Mouse (Mus musculus) limb, embryonic 14.5 days (tissue): ENCODE results near the gene Aicda. TPM values are rescaled to one million over a fixed set of nuclear protein-coding genes. Genes with fewer than 3 reads are reported as not detected.

Experiments
- ATAC-seq: fragments of 200-750 bp; cut with Nextera tagmentation; 2 replicates; pipeline ENCODE4 v1.8.0; 2017; ENCODE audit warnings: low read depth, moderate number of reproducible peaks, moderate TSS enrichment; ENCODE audit not compliant: low FRiP score
- DNase-seq: peaks from one replicate; pipeline ENCODE4 v3.0.0-alpha.2; 2015; ENCODE audit warnings: low spot score
- H3K27ac ChIP-seq: fragments of 300-500 bp; sonication (generic); replicated peaks from 2 replicates; pipeline ENCODE4 v1.5.1; 2014; ENCODE audit warnings: low read depth, mild to moderate bottlenecking, low read length, moderate library complexity, mixed read lengths
- H3K27me3 ChIP-seq: fragments of 300-500 bp; sonication (generic); 2 replicates; pipeline ENCODE4 v1.6.1; 2014; ENCODE audit warnings: low read length, mixed read lengths; ENCODE audit not compliant: control insufficient read depth, insufficient read depth
- H3K36me3 ChIP-seq: fragments of 300-500 bp; sonication (generic); 2 replicates; pipeline ENCODE4 v1.6.1; 2014; ENCODE audit warnings: mild to moderate bottlenecking, low read length, moderate library complexity, mixed read lengths; ENCODE audit not compliant: control insufficient read depth, insufficient read depth
- H3K4me1 ChIP-seq: fragments of 300-500 bp; sonication (generic); 2 replicates; pipeline ENCODE4 v1.6.1; 2014; ENCODE audit warnings: antibody characterized with exemption, low read length, mixed read lengths; ENCODE audit not compliant: control insufficient read depth, insufficient read depth
- H3K4me2 ChIP-seq: fragments of 300-500 bp; sonication (generic); replicated peaks from 2 replicates; pipeline ENCODE4 v1.6.1; 2014; ENCODE audit warnings: low read depth, mild to moderate bottlenecking, low read length, moderate library complexity; ENCODE audit not compliant: severe bottlenecking
- H3K4me3 ChIP-seq: fragments of 300-500 bp; sonication (generic); replicated peaks from 2 replicates; pipeline ENCODE4 v1.5.1; 2014; ENCODE audit warnings: low read length
- H3K9ac ChIP-seq: fragments of 300-500 bp; sonication (generic); 2 replicates; pipeline ENCODE4 v1.6.1; 2014; ENCODE audit warnings: mild to moderate bottlenecking, low read depth, low read length, moderate library complexity; ENCODE audit not compliant: severe bottlenecking
- H3K9me3 ChIP-seq: fragments of 300-500 bp; sonication (generic); 2 replicates; pipeline ENCODE4 v1.6.1; 2016; ENCODE audit warnings: low read length; ENCODE audit not compliant: control insufficient read depth
- POLR2A ChIP-seq: fragments of 200-500 bp; IDR thresholded peaks from 2 replicates; pipeline ENCODE4 v1.8.0; 2012; ENCODE audit warnings: inconsistent platforms, mild to moderate bottlenecking, moderate library complexity, borderline replicate concordance; ENCODE audit not compliant: insufficient read depth, insufficient read length; ENCODE audit errors: extremely low read depth
- WGBS: fragments of 180-500 bp; shearing (Covaris S2); extraction: QIAGEN DNeasy Blood & Tissue Kit; methylation state at CpG from one replicate; pipeline ENCODE4 v1.1.7; 2014; 5-methylcytosine and 5-hydroxymethylcytosine counted together
- polyA plus RNA-seq, 2 experiments: library from polyadenylated mRNA; depleted of rRNA in 1 of 2; stranded (reverse) in 1 of 2; unstranded in 1 of 2; fragments of >200 nt; fragmentation: Nextera tagmentation in 1 of 2; extraction: Ambion mirVana in 1 of 2; gene quantifications; 2 replicates each; pipeline versions ENCODE4 v1.2.1 to v1.2.3; 2012 to 2014

The Aicda gene
- polyA plus RNA-seq, 2 experiments, result 0.19 to 0.23 TPM

GRCm38 (mm10) chr6:122554102-122554501 is 501 bp downstream of the Aicda start:
- Histone ChIP-seq H3K4me1 (no peaks in the 10 kb centered on the region), H3K36me3 (no peaks in the 10 kb centered on the region), H3K27me3 (no peaks in the 10 kb centered on the region; the same call in 1 of the 2 replicates), H3K27ac (no peak overlapping the region), H3K4me2 (no peak overlapping the region), H3K9ac (no peak overlapping the region), H3K4me3 (no peak overlapping the region), H3K9me3 (no peaks in the 10 kb centered on the region)
- no peak for TF ChIP-seq POLR2A
- 72% methylated on average over 6 of the region's 6 CpGs for WGBS
- ATAC-seq (no peak), DNase-seq (no peak)

GRCm38 (mm10) chr6:122555266-122555665 is 1.7 kb downstream of the Aicda start:
- H3K9me3 ChIP-seq, result no peaks in the 10 kb centered on the region
- no peaks in the 10 kb centered on the region; the same call in 1 of the 2 replicates for H3K27me3 ChIP-seq
- H3K4me1 ChIP-seq, result no peaks in the 10 kb centered on the region
- no peak overlapping the region for H3K27ac ChIP-seq
- WGBS, result 36% methylated on average over 7 of the region's 7 CpGs
- no peak overlapping the region for H3K4me2 ChIP-seq
- H3K36me3 ChIP-seq, result no peaks in the 10 kb centered on the region
- no peak overlapping the region for H3K9ac ChIP-seq
- DNase-seq (no peak), ATAC-seq (no peak)
- no peak for TF ChIP-seq POLR2A
- H3K4me3 ChIP-seq, result no peak overlapping the region

- Histone ChIP-seq H3K9me3 (no peaks in the 10 kb centered on the region), H3K4me3 (no peak overlapping the region), H3K27ac (no peak overlapping the region), H3K27me3 (no peaks in the 10 kb centered on the region; the same call in 1 of the 2 replicates), H3K36me3 (no peaks in the 10 kb centered on the region), H3K4me2 (0 out of 2 replicates have a peak overlapping the region, but pooled peaks have one; percentile 14), H3K9ac (no peak overlapping the region), H3K4me1 (no peaks in the 10 kb centered on the region)
- 24% methylated on average over 15 of the region's 15 CpGs for WGBS
- ATAC-seq (no peak), DNase-seq (peak; percentile 77)
- no peak for TF ChIP-seq POLR2A
These were observed 3.5 kb downstream of the Aicda start for GRCm38 (mm10) chr6:122556959-122557561.

GRCm38 (mm10) chr6:122560427-122560826 is 6.8 kb downstream of the Aicda start:
- H3K27me3 ChIP-seq, result no peaks in the 10 kb centered on the region; the same call in 1 of the 2 replicates
- no peak for TF ChIP-seq POLR2A
- ATAC-seq (no peak), DNase-seq (peak; percentile 71)
- peak overlapping the region; percentile 40 for H3K4me2 ChIP-seq
- H3K9ac ChIP-seq, result no peak overlapping the region
- no peaks in the 10 kb centered on the region for H3K9me3 ChIP-seq
- H3K4me1 ChIP-seq, result no peaks in the 10 kb centered on the region
- WGBS, result 9% methylated on average over 17 of the region's 17 CpGs
- no peak overlapping the region for H3K27ac ChIP-seq
- peak overlapping the region; percentile 2; the same call in 1 of the 2 replicates for H3K4me3 ChIP-seq
- H3K36me3 ChIP-seq, result no peaks in the 10 kb centered on the region

GRCm38 (mm10) chr6:122561005-122561404 is 7.4 kb downstream of the Aicda start:
- Histone ChIP-seq H3K4me2 (no peak overlapping the region), H3K4me3 (no peak overlapping the region)

More at GRCm38 (mm10) chr6:122561005-122561404, 7.4 kb downstream of the Aicda start:
- Histone ChIP-seq H3K36me3 (no peaks in the 10 kb centered on the region), H3K27ac (no peak overlapping the region), H3K9me3 (no peaks in the 10 kb centered on the region), H3K9ac (no peak overlapping the region), H3K27me3 (no peaks in the 10 kb centered on the region), H3K4me1 (no peaks in the 10 kb centered on the region)
- ATAC-seq (no peak), DNase-seq (no peak)
- no peak for TF ChIP-seq POLR2A
- 78% methylated on average over 20 of the region's 20 CpGs for WGBS
